Mouse (Mus musculus) bone marrow, adult 2 months (tissue): Measurements from ENCODE around the gene Cmpk2. TPM values are rescaled to one million over a fixed set of nuclear protein-coding genes. Genes with fewer than 3 reads are reported as not detected.
"Not testable (repeated sequence)": the region's sequence is repeated elsewhere in the genome, so short reads cannot be mapped to it uniquely, and the experiment has no call there.

Experiments
- H3K27ac ChIP-seq: fragments of 200-500 bp; 2 replicates; pipeline ENCODE4 v1.5.1; 2012; ENCODE audit warnings: low read depth, mild to moderate bottlenecking, control low read depth, inconsistent platforms, low read length; ENCODE audit not compliant: control insufficient read depth, poor library complexity, insufficient read depth
- H3K4me1 ChIP-seq: fragments of 200-500 bp; 2 replicates; pipeline ENCODE4 v1.6.1; 2011; ENCODE audit warnings: low read length; ENCODE audit not compliant: control insufficient read depth, insufficient read depth
- H3K4me3 ChIP-seq: fragments of 200-500 bp; replicated peaks from 2 replicates; pipeline ENCODE3; 2011; ENCODE audit warnings: mild to moderate bottlenecking, low read depth, low read length, control low read depth; ENCODE audit not compliant: control insufficient read depth
- CTCF ChIP-seq: fragments of 200-500 bp; IDR thresholded peaks from 2 replicates; pipeline ENCODE4 v1.5.1; 2011; ENCODE audit warnings: low read length, control low read depth; ENCODE audit not compliant: control insufficient read depth, insufficient read depth
- POLR2A ChIP-seq: fragments of 200-500 bp; IDR thresholded peaks from 2 replicates; pipeline ENCODE4 v1.6.1; 2011; ENCODE audit warnings: low read depth, mild to moderate bottlenecking, control low read depth, low read length, borderline replicate concordance; ENCODE audit not compliant: control insufficient read depth
- WGBS: fragments of 180-500 bp; shearing (Covaris S2); methylation state at CpG from one replicate; pipeline ENCODE4 v1.1.7; 2018; 5-methylcytosine and 5-hydroxymethylcytosine counted together
- polyA plus RNA-seq: library from polyadenylated mRNA; stranded (reverse); fragments of >200 nt; gene quantifications from 2 replicates; pipeline ENCODE4 v1.2.4, GENCODE M21; 2011; ENCODE audit warnings: low replicate concordance; ENCODE audit not compliant: missing spikeins, insufficient read depth, insufficient read length

The Cmpk2 gene
- polyA plus RNA-seq, 1 experiment: 24.7 TPM

GRCm38 (mm10) chr12:26470042-26470409 is 1.0 kb downstream of the Cmpk2 start:
- H3K4me3 ChIP-seq: peak overlapping the region; percentile 92
- H3K27ac ChIP-seq: peak overlapping the region; percentile 98
- WGBS: 13% methylated on average over 6 of the region's 6 CpGs
- H3K4me1 ChIP-seq: peaks cover 5% of the 10 kb centered on the region; the same call in 1 of the 2 replicates
- TF ChIP-seq CTCF: no peak
- TF ChIP-seq POLR2A: no peak

DNA sequence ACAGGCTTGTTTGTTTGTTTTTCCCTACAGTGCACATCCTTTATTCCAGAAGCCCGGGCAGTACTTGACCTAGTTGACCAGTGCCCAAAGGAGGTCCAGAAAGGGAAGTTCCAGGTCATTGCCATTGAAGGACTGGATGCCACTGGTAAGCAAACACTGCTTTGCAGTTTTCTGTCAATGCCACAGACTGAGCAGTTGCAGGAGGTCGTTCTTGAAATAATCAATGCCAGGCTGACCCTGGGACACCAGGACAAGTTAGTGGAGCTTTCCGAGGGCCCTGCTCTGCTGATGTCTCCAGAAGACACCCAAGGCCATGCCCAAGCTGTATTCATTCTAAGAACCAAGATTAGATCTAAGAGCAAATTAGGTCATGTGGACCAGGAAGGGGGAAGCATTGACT is 2.4 kb downstream of the Cmpk2 start:
- peak overlapping the region; percentile 16; the same call in 1 of the 2 replicates for H3K27ac ChIP-seq
- peak overlapping the region; percentile 66 for H3K4me3 ChIP-seq
- WGBS: 72% methylated on average over 3 of the region's 3 CpGs
- peaks cover 5% of the 10 kb centered on the region; the same call in 1 of the 2 replicates for H3K4me1 ChIP-seq
- TF ChIP-seq POLR2A: no peak
- TF ChIP-seq CTCF: no peak

DNA sequence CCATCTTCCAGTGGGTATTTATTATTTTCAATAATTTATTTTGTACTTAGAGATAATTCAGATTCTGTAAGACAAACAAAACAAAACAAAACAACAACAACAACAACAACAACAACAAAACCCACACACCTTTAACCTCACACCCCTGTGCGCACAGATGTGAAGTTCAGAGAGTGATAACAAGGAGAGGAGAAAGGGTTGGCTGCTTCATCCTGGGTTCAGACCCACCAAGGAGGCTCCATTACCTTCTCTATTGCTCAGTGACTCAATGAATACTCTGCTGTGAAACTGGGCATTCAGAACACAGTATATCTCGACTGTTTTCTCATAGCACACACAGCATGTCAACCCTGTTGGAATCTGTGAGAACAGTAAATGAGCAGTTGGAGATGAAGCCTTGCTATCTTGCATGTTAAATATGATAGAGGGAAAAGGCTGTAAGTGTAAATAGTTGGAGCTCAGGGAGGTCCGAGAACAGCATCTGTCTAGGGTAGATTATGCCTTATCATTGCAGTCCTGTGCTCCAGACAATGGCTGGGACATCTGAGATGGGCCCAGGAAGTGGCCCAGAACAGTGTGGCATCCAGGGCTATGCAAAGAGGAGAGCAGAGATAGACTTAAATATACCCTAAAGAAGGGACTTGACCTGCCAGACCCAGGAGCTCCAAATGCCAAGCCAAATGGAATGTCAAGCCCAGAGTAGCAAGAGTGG is 3.9 kb downstream of the Cmpk2 start:
- 68% methylated on average over 3 of the region's 3 CpGs for WGBS
- TF ChIP-seq CTCF (no peak), POLR2A (no peak)
- Histone ChIP-seq H3K4me3 (no peak overlapping the region), H3K4me1 (peaks cover 5% of the 10 kb centered on the region; the same call in 1 of the 2 replicates), H3K27ac (peak overlapping the region; percentile 74)

DNA sequence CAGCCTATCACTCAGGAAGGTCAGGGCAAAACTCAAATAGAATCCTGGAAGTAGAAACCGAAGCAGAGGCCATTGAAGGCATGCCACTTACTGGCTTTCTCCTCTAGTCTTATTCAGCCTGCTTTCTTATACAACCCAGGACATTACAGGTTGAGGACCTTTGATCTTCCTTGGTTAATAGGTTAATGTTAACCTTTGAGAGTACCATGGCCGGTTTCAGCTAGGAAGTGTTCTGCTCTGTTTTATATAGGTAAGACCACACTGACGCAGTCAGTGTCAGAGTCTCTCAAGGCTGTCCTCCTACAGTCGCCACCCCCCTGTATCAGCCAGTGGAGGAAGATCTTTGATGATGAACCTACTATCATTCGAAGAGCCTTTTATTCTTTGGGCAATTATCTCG is 4.7 kb downstream of the Cmpk2 start:
- 75% methylated on average over 6 of the region's 6 CpGs for WGBS
- Histone ChIP-seq H3K27ac (no peak overlapping the region), H3K4me3 (no peak overlapping the region), H3K4me1 (peaks cover 3% of the 10 kb centered on the region; the same call in 1 of the 2 replicates)
- TF ChIP-seq CTCF (no peak), POLR2A (no peak)

DNA sequence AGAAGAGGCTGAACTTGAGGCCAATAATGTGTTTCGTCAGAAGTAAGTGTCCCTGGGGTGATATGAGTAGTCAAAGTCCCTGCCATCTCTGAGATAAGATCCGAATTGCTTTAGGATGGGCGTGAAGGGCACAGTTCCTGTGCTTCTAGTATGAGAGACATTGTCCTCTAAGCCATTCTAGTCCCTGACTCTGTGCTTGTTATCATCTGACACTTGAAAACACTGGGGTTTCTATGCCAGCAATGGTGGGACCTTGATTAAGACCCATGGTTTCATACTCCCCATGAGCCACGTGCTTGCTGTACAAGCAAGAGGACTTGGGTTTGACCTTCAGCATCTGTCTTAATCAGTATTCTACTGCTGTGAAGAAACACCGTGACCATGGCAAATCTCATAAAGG is 8.2 kb downstream of the Cmpk2 start:
- Histone ChIP-seq H3K4me3 (no peak overlapping the region), H3K27ac (no peak overlapping the region), H3K4me1 (peaks cover 1% of the 10 kb centered on the region; the same call in 1 of the 2 replicates)
- TF ChIP-seq CTCF: no peak
- no peak for TF ChIP-seq POLR2A
- WGBS: 65% methylated on average over 5 of the region's 5 CpGs

- 90% methylated on average over 18 of the region's 18 CpGs for WGBS
- Histone ChIP-seq H3K4me3 (no peak overlapping the region), H3K4me1 (no peaks in the 10 kb centered on the region; the same call in 1 of the 2 replicates), H3K27ac (no peak overlapping the region)
- TF ChIP-seq CTCF (no peak), POLR2A (no peak)
Measured at GRCm38 (mm10) chr12:26478196-26479004, 9.4 kb downstream of the Cmpk2 start.

- Histone ChIP-seq H3K27ac (peak overlapping the region; percentile 71), H3K4me3 (peak overlapping the region; percentile 54)
Measured at GRCm38 (mm10) chr12:26485738-26486580, 17.0 kb downstream of the Cmpk2 start.

More at GRCm38 (mm10) chr12:26485738-26486580, 17.0 kb downstream of the Cmpk2 start:
- H3K4me1 ChIP-seq: not testable (repeated sequence)
- WGBS: 75% methylated on average over 12 of the region's 12 CpGs
